Mouse (Mus musculus): ENCODE measurements at regions not wholly inside any gene's neighbourhood (a gene's known extent, or its start where the extent isn't known, plus 50 kb on each side); places are given as distances from the start of the nearest gene placed in this dataset.
A peak's percentile ranks its signal among the peaks of the same experiment; 100 is the strongest.

GRCm38 (mm10) chr12:93549900-93550299 lies 1700.9 kb upstream of the Sel1l start:
- ATAC-seq (replicated peaks; ENCODE audit: poor library complexity, severe bottlenecking), result peak; percentile 44

DNA sequence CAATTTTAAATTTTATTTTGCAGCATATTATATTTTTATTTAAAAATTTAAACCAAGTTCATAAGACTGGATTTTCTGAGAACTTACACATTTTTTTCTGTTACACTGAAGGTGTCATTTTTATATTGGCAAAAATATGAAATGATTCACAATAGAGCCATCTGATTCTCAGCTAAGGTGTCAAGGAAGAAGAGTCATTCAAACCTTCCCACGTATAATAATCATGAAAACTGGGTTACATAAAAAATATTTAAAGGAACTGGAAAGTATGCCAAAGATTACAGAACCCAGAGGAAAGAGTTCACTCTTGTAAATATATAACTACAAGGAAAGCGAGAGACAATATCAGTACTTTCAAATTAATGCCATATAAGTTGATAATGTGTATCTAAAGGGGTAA lies 1674.5 kb upstream of the Sel1l start:
- ATAC-seq (replicated peaks; ENCODE audit: poor library complexity, severe bottlenecking), result no peak

GRCm38 (mm10) chr12:93486381-93486780 lies 1637.4 kb upstream of the Sel1l start:
- ATAC-seq (replicated peaks; ENCODE audit: poor library complexity, severe bottlenecking), result no peak

DNA sequence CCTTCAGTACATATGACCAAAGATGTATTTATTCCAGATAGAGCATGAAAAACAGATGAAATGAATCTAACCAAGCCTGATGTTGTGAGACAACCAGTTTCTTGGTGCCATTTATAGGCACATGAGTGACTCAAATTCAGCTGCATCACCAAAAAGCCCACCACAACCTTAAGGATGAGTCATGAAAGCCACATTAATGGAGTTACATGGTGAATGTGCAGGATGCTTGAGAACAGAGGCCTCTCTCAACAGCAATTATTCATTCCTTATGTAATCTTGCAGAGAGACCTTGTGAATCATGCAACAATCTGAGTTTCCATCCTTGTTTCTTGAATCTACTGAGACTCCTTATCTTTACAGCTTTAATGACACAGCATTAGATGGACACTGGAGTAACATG lies 1613.1 kb upstream of the Sel1l start:
- ATAC-seq (replicated peaks; ENCODE audit: poor library complexity, severe bottlenecking), result no peak

GRCm38 (mm10) chr12:93449436-93449835 lies 1600.5 kb upstream of the Sel1l start:
- no peak for ATAC-seq (replicated peaks; ENCODE audit: poor library complexity, severe bottlenecking)

GRCm38 (mm10) chr12:93429218-93429617 lies 1580.3 kb upstream of the Sel1l start:
- ATAC-seq (replicated peaks; ENCODE audit: poor library complexity, severe bottlenecking), result no peak

GRCm38 (mm10) chr12:93427988-93428387 lies 1579.0 kb upstream of the Sel1l start:
- ATAC-seq (replicated peaks; ENCODE audit: poor library complexity, severe bottlenecking), result no peak

DNA sequence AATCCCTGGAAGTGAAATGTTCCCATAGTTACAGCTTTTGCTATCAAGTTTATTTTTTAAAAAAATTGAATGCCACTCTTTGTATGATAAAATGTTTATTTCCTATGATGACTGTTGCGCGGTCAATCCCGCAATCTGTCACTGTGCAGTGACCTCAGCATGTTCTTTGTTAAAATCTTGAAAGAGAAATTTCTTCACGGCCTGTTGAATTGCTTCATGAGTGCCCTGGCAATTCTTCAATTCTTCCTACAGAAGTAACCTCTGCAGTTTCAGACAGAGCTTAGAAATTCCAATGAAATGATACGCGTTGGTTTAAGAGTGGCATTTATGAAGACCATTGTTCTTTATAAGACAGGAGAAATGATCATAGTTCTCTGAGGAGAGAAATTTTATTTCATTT lies 1567.4 kb upstream of the Sel1l start:
- ATAC-seq (replicated peaks; ENCODE audit: poor library complexity, severe bottlenecking), result no peak

GRCm38 (mm10) chr12:93415791-93416190 lies 1566.8 kb upstream of the Sel1l start:
- no peak for ATAC-seq (replicated peaks; ENCODE audit: poor library complexity, severe bottlenecking)

DNA sequence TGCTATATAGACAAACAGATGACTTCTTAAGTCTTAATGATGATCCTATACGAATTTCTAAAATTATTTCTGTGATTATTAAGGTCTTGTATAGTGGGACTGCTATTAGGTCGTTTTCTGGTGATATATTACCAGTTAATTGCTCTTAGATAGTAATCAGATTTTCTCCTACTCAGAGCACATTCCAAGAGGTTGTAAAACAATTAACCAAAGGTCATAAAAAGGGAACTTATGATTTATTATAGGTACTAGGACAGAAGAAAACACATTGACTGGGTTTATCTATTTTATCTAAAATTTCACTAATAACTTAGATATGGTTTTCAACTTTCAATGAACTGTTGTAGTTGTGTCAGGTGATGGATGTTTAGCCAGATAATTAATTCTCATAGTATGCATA lies 1536.6 kb upstream of the Sel1l start:
- ATAC-seq (replicated peaks; ENCODE audit: poor library complexity, severe bottlenecking), result no peak

DNA sequence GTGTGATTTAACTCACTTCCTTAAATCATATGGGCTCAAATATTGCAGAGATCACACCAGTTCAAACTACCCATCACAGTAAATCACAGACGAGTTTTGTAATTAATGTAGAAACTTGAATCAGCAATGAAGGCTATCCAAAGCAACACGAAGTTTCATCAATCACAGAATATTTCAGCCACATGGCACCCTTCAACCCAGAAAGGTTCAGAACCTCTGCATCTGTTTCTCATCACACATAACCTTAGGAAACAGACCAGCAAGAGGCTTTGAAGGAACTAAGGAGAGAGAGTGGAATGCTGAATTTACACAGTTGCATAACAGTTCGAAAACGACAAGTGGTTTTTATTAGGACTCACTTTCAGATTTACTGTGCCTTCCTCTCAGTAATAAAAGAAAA lies 1494.0 kb upstream of the Sel1l start:
- ATAC-seq (replicated peaks; ENCODE audit: poor library complexity, severe bottlenecking), result no peak

- ATAC-seq (replicated peaks; ENCODE audit: poor library complexity, severe bottlenecking), result no peak
Observed at GRCm38 (mm10) chr12:93342525-93342924, 1493.6 kb upstream of the Sel1l start.

GRCm38 (mm10) chr12:93335520-93335919 lies 1486.6 kb upstream of the Sel1l start:
- ATAC-seq (replicated peaks; ENCODE audit: poor library complexity, severe bottlenecking), result no peak

DNA sequence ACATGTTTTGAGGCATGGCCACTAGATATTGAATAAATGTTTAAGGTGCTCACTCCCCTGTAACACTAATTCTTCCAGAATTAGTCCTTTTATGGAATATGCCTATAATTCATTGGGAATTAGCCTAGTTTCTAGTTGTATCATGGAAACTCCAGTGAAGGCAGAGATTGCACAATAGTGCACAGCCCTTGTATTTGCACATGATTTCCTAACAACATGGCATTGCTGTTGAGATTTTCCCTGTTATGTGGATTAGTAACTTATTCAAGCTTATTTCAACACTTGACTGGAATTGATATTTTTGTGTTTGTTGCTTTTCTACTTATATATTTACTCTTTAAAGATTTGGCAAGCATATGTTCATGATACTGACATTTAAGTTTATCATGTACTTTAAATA lies 1463.3 kb upstream of the Sel1l start:
- ATAC-seq (replicated peaks; ENCODE audit: poor library complexity, severe bottlenecking), result no peak

GRCm38 (mm10) chr12:93281816-93282215 lies 1432.9 kb upstream of the Sel1l start:
- ATAC-seq (replicated peaks; ENCODE audit: poor library complexity, severe bottlenecking), result no peak

- no peak for ATAC-seq (replicated peaks; ENCODE audit: poor library complexity, severe bottlenecking)
Observed at GRCm38 (mm10) chr12:93273652-93274051, 1424.7 kb upstream of the Sel1l start.

- ATAC-seq (replicated peaks; ENCODE audit: poor library complexity, severe bottlenecking), result no peak
Observed at GRCm38 (mm10) chr12:93230237-93230636, 1381.3 kb upstream of the Sel1l start.

DNA sequence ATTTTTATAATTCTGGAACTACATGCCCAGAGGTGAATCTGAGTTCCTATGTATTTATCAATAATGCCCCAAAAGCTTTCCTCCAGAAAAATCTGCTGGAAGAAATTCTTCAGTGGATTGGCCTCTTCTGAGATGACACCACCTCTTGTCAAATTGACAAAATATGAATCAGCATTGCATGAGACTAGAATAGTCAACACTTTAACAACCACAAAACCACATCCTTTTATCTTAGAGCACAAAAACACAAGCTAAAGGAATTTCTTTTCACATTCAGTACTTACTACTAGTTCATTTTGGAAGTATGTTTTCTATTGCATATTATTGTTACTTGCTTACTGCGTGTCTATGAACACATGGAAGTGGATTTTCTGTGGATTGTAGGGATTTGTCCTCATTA lies 1377.9 kb upstream of the Sel1l start:
- ATAC-seq (replicated peaks; ENCODE audit: poor library complexity, severe bottlenecking), result no peak

DNA sequence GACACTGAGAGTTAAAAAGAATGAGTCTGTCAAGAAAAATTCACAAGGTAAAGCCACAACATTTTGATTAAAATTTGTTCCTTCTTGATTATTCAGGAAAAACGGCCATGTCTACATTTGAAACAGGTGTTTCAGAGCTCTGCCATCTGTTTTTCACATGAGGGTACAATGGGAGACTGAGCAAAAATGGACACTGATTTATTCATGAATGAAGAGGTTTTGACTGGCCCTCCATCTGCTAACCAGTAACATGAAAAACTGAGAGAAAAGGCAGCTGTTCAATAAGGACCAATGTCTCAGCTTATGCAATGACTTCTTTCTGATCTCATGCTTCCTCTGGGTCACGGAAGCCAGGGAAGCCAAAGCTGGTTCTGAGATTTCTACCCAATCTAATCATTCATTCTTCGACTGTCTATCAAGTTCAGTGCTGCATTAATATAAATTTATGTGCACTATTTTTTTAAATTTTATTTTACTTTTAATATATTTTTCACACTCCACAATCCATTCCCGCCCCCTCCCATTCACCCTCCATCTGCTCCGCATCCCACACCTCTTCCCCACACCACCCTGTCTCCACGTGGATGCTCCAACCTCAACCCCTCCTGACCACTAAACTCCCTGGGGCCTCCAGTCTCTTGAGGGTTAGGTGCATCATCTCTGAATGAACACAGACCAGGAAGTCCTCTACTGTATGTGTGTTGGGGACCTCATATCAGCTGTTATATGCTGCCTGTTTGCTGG lies 1372.4 kb upstream of the Sel1l start:
- no peak for ATAC-seq (replicated peaks; ENCODE audit: poor library complexity, severe bottlenecking)

DNA sequence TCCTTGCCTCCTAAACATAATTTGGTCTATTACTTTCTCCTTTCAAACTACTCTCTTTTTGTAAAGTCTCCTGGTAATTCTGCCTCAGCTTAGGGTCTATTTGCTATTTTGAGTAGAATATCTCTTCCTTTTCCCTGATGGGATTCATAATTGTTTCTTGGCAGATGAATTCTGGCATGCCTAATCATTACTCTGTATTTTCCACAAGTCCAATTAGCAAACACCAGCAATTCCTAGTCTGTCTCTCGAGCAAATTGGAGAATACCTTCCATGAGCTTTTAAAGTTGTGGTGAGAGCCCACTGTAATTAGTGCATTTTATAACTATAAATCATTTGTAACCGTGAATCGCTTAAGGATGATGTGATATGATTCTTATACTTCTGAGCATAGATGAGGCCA lies 1358.6 kb upstream of the Sel1l start:
- no peak for ATAC-seq (replicated peaks; ENCODE audit: poor library complexity, severe bottlenecking)

- no peak for ATAC-seq (replicated peaks; ENCODE audit: poor library complexity, severe bottlenecking)
Observed at GRCm38 (mm10) chr12:93188940-93189339, 1340.0 kb upstream of the Sel1l start.

DNA sequence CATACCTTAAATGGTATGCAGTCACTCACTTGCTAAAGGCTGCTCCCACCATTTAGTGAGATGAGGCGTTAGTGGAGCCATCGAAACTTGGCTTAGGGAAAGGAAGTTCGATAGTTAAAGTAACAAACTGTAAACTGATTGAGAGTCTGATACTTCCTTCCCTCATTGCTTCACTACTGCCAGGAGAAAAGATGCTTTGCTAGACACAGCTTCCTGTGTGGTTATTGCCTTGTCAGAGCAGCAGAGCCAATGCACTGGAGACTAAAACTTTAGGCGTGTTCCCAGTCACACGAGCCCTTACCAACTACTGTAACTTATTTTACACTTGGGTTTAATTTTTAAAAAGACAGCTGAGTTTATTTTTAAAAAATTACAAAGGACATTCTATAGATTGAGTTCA lies 1324.8 kb upstream of the Sel1l start:
- peak; percentile 86 for ATAC-seq (replicated peaks; ENCODE audit: poor library complexity, severe bottlenecking)

DNA sequence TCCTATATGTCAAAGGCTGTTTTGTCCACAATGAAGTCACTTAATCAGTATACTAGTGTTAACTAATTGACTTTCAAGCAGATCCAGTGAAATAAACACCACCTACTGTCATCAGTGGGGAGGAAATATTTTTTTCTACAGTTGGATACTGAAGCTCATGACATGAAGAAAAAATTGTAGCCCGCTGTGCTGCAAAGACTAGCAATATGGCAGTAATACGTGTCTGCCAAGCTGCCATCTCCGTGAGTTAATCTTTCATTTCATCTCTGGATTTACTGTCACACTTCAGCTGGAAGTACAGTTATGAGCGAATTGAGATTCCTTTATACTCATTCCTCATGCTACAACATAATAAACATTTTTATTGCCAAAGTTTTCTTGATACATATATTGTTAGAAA lies 1311.3 kb upstream of the Sel1l start:
- no peak for ATAC-seq (replicated peaks; ENCODE audit: poor library complexity, severe bottlenecking)
